Mouse (Mus musculus) mouse trophoblast stem cell (cell line): ENCODE data around the gene Ncapd3.

Experiments used
- in situ Hi-C, 2 experiments: fragments of 300-500 bp; cut with MseI, MboI; formaldehyde crosslinking; loops; 2 replicates in 1 of 2; 3 replicates in 1 of 2; pipeline ENCODE4 v1.15.1; 2025

Ncapd3 gene

DNA sequence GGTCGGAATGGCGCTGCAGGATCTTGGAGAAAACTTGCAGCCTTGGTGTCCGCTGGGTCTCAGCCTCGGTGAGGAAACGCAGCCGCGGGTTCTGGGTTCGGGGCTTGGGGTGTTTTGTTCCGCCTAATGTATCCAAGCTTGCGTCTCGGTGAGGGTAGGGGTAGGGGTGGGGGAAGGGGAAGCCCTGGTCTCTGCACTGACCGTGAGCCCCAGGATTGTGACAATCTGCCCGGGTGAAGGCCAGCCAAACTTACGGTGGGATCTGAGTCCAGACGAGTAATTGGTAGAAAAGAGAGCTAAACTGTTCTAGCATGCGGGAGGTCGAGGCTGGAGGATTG, 757 bp downstream of the Ncapd3 start:
- in situ Hi-C loops = no loop called here

DNA sequence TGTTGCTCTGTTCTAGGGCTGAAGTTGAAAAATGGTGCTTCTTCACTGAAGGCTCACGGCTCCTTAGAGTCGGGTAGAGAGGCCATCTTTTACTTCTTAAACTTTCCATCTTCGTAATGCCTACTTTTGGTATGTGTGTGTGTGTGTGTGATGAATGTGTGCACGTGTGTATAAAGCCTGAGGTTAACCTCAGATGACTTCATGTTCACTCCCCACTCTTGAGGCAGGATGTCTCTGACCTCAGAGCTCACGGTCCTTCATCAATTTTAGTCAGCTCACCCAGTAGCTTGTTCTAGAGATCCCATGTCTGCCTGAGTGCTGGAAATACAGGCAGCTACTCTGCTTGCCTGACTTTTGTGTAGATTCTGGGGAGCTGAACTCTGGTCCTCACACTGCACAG, 13.9 kb downstream of the Ncapd3 start:
- in situ Hi-C loops = no loop called here

DNA sequence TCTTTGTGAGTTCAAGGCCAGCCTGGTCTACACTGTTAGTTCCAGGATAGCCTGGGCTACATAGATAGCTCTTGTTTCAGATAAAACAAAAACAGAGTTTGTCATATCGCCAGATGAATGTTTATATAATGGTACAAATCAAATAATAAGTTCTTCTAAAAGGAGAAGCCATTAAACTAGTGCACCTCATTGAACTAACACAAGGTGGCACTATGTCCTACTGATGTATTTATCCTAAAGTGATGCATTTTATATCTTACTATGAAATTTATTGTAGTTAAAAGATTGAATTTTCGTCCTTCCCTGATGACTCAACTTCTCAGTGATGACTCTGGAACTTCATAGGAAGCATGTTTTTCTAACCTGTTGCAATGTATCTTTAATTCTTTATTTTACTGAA, 19.5 kb downstream of the Ncapd3 start:
- in situ Hi-C loops = no loop called here

DNA sequence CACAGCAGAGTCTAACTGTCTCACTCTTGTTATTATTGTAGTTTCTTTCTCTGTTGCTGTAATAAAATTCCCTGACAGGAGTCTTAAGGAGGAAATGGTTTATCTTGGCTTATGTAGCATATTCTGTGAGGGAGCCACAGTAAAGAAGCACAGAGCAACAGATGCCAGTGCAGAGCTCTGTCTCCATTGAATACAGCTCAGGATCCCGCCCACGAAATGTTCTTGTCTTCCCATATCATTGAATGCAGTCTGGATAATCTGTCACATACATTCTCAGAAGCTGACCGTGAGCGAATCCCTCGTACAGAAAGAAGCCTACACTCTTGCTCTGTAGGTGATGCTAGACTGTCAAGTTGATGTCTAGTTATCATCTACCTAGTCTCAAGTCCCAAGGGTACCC, 28.4 kb downstream of the Ncapd3 start:
- in situ Hi-C loops = no loop called here

DNA sequence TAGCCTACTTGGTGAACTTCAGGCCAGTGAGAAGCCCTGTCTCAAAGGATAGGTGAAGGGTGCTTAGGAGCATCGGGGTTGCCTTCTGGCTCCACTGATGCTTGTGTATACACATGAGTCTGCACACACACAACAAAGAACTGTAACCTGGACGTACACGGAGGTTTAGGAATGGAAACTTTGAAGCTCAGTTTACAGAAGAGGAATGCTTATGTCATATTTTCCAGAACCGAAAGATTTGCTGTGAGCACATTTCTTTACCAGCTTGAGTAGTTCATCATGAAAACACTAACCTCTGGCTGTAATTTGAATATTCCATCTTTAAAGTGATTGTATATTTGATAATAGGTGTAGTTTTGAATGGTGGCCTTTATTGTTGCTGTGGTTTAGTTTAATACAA, 40.9 kb downstream of the Ncapd3 start:
- in situ Hi-C loops = no loop called here

DNA sequence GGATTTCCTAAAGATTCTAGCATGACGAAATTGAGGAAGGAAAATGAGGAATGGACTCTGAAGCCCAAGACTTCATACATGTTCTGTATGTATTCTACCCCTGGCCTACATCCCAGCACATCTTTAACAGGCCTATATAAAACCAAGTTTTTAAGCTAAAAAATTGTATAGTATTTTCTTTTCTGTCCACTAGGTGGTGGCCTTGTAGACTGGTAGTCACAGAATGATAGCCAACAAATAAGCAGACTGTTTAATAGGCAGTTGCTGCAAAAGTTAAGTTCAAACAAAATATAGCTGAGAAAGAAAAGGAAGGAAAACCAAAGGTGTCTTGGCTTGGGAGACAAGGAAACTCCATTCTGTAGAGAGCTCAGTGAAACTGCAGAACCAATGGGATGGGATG, 44.7 kb downstream of the Ncapd3 start:
- in situ Hi-C loops = no loop called here

DNA sequence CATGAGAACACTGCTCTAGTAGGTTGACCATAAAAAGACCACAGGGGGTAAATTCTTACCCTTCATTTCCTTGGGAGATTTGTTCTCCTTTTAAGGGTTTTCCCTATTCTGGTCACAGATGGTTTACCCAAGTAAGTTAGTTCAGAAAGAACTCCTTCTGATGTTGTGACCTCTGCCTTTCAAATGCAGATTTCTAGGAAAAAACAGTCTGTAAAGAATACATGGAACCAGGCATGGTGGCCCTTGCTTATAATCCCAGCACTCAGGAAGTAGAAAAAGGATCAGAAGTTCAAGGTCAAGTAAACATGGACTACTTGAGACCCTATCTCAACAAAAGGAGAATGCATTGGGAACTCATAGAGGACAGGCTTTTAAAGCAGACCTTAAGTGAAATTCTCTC, 45.8 kb downstream of the Ncapd3 start:
- in situ Hi-C loops = no loop called here

DNA sequence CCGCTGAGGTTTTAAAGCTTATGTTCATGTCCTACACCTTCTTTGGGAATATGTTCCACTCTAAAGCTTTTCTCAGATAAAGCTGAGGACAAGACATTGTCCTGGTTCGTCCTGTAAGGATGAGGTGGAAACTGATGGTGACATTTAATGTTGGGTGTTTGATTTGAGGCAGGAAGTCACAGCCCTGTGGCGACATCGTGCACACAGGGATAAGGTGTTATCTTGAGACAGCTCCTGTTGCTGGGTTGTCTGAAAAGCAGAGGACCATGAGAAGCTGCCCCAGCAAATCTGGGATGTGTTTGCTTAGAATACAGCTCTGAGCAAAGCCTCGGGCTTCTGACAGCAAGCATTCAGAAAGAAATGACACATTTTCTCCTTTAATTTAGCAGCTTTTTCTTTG, 56.3 kb downstream of the Ncapd3 start:
- in situ Hi-C loops = no loop called here

DNA sequence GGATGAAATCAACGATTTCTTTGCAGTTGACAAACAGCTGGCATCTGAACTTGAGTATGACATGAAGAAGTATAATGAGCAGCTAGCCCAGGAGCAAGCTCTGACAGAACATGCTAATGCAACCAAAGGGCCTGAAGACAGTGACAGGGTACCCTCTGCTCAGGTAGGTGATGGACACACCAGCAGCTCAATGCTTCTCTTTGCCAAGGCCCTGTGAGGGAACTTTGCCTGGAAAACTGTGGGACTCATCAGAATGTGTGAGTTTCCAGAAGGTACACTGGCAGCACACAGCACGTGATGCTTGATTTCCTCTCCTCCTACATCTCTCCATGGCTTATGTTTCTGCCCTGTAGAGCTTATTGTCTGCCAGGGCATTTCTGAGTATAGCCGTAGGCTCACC, 57.4 kb downstream of the Ncapd3 start:
- in situ Hi-C loops = no loop called here

DNA sequence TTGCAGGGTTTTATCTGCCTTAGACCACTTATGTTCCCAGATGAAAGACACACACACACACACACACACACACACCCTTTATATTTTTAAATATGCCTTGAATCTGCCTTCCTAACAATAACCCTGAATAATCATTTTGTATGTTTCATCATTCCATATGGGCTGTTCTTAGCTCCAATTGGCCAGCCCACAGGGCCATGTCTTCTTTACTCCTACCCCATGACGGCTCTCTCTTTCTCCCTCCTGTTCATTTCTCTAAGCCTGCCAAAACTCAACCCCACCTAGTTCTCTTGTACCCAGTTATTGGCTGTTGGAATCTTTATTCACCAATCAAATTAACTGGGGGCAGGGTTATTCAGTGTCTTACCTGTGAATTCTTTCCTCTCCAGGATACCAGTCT, 60.2 kb downstream of the Ncapd3 start:
- in situ Hi-C loops = no loop called here

DNA sequence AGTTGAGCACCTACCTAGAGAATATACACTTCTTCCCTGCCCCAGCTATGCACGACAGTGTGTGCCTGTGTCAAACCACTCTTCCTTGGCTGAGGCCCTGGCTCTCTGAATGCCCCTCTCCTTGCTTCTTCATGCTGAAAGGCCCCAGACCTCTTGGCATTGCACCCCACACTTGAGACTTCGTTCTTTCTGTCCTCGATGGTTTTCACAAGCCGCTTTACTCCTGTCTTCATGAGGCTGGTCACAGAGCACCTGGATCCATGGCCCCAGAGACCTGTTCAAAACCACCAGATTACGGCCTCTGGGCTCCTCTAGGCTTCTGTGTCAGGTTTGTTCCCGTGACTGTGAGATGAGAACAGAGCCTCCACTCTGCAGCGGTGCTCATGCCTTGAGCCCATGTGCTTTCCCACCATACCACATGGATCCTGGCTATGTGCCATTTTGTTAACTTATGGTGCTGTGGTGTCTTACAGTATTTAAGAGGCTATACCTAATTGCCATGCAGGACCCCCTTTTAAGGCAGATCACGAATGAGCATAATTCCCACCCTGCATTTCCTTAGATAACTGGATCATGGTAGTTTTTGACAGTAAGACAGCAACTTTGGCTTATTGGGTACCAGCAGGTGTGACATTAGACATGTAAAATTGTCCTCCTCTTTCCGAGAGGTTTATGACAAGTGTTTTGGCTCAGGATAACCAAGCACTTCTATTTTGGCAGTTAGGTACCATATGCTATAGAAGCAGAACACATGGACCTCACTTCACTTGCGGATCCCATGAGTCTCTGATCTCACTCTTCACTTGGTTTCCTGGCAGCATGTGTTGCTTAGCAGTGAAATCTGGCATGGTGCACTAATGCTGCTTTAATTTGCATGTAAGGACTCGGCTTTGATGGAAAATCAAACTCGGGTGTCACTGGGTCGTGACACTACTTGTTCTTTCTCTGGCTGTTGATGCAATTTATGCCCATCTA, 61.1 kb downstream of the Ncapd3 start:
- in situ Hi-C loops = no loop called here

DNA sequence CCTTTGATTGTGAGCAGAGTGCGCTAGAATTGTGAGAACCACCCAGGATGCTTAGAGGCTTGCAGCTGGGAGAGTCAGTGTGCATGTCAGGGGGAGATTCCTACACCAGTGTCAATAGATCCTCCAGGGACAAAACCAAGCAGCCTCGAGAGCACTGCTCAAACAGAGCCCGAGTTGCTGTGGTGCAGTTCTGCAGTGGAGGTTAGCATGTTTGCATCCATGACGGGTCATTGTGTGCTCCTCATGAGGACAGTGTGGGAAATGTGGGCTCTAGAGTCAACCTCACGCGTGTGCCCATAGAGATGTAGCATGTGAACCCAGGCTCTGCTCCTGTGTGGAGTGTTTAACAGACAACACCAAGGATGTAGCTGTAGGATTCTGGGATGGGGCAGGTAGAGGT, 62.9 kb downstream of the Ncapd3 start:
- in situ Hi-C loops = no loop called here

DNA sequence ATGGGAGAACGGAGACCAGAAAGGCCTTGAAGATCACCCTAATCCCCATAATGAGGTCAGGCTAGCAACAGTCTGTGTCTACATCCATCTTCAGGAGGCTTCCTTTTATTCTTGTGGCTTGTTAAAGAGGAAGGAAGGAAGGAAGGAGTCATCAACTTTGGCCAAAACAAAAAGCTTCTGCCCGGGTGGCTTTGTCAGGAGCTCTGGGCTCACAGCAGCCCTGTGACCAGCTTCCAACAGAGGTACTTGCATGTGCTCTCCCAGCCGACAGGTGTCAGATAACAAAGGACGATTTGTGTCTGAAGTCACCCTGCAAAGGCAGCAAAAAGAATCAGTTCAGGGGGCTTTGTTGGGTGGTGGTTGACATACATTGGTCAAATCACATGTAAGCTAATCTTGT, 68.1 kb downstream of the Ncapd3 start:
- in situ Hi-C loops = no loop called here

DNA sequence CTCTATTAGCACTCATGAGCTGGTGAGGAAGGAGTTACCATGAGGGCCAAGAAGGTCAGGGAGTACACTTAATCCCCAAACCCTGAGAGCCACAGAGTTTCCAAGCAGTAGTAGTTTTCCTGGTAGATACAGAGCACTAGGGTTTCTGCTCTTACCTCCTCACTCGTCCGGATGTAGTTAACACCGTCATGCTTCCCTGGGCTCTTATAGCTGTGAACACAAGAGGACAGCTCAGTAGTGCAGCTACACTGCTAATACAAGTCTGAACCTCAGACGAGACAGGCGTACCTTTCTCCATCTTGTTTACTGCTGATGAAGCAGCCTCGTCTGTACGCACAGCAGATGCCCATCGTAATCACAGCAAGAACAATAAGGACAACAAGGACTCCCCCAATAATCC, 68.6 kb downstream of the Ncapd3 start:
- in situ Hi-C loops = no loop called here

DNA sequence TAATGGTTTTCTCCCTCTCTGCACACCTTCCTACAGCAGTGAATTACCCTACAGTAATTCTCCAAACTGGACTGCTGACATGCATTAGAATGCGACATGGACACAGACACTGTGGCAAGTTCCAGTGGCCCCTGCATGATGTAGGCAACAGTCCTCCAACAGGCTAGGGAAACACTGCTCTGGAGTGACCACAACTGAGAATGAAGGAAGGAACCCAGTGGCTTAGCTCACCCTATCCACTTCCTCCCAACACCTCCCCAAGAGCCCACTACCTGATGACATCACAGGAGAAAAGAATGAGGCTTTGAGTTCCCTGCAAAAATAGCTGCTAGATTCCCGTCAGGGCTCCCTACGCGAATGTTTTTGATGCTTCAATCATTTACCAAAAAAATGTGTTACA, 69.5 kb downstream of the Ncapd3 start:
- in situ Hi-C loops = no loop called here

DNA sequence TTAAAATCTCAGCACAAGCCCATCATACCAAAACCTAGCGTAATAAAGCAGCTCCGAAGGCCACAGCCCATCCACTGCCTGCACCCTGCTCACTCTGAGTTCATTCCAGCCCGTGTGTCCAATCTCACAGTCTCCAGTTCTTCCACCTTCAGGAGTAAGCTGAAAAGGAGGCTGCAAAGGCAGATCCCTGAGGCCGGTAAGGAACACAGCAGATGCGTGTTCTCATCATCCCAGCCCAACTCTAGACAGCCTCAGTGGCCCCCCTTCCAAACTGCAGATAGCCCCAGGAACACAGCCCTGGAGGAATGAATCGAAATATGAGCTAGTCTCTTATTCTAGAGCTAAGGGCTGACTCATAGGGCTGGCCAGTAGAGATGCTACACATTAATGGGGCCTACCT, 71.5 kb downstream of the Ncapd3 start:
- in situ Hi-C loops = loop anchor here in 1 of 2 experiments (10.0 kb wide), 1 partner anchor 73 kb away; no protein-coding TSS in a partner anchor

DNA sequence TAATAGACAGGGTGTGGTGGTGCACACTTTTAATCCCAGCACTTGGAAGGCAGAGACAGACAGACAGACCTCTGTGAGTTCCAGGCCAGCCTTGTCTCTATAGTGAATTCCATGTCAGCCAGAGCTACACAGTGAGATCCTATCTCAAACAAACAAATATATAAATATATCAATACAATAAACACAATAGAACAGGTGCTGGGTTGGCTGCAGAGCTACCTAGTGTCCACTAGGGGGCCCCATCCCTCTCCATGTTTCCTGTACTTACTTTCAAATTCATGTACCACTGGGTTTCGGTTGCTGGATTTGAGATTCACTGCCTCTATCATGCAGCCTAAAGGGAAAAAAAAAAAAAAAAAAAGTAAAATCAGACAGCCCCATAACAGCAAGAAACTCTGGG, 76.1 kb downstream of the Ncapd3 start:
- in situ Hi-C loops = loop anchor here in 1 of 2 experiments (10.0 kb wide), 1 partner anchor 69 kb away; no protein-coding TSS in a partner anchor

DNA sequence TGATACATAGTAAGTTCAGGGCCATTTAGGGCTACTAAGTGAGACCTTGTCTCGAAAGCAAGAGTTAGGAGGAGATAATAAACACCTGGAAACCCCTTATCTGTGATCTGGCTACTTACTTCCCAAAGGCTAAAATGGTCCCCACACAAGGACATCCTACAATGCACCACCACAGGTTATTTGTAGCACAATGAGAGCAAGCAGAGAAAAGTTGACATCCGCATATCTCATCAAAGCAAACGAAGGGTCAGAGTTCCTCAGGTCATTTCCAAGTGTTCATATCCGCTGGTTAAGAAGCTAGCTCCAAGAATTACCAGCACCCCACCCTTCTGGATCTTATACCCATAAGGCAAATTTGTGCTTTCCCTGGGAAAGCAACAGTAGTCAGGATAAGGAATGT, 78.5 kb downstream of the Ncapd3 start:
- in situ Hi-C loops = loop anchor here in 1 of 2 experiments (10.0 kb wide), 1 partner anchor 66 kb away; no protein-coding TSS in a partner anchor

DNA sequence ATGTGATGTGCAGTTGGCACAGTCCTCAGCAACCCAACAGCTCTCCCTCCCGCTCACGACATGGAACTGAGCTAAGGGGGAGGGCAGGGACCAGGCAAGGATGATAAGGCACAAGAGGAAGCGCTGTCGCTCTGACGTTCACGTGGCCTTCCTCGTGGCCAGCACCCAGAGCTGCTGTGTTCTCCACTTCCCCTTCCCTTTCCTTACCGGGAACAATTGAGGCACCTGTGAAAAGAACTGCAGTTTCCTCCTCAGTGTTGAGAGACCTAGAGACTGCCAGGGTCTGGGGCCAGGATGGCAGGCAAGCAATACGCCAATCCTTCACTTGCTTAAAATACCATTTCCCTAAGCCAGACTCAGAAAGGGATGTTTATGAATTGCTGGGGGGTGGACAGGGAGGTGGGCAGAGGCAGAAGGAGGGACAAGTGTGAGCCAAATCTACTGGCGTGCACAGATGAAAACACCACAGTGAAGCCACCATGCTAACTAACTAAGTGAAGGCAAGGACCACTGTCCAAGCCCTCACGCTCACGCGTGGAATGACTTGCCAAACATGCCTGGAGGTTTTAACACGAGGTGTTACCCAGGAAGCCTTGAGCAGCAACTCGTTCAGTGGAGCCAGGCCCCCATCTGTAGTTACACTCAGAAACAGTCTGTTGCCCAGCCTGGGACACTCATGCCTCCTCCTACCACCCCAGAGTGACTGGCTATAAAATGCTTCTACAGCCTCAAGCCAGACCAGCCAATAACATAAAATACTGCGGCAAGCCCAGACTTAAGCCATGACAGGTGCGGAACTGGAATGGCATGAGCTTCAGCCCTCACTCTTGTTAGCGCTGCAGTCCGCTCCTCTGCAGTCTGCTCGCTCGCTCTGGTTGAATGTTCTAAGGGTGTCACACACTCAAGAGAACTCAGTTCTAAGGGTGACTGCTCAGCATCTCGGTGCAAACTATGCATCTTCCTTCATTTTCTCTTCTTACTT, 79.8 kb downstream of the Ncapd3 start:
- in situ Hi-C loops = loop anchor here in 1 of 2 experiments (10.0 kb wide), 1 partner anchor 65 kb away; no protein-coding TSS in a partner anchor

DNA sequence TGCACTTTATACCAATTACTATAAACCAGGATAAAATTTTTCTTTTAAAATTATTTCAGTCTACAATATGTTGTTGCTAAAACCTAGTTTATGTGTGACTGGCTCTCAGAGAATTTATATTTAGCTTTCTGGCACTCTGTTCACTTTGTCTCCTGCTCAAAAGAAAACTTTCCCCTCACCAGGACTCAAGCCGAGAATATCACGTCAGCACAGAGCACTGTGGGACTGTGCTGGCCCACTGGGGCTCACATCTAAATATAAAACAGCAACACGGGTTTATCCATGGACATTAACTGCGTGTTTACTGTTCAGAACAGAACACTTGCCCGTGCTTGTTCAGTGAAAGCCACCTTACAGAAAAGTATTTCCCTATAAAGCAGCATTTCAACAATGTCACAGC, 80.7 kb downstream of the Ncapd3 start:
- in situ Hi-C loops = no loop called here

DNA sequence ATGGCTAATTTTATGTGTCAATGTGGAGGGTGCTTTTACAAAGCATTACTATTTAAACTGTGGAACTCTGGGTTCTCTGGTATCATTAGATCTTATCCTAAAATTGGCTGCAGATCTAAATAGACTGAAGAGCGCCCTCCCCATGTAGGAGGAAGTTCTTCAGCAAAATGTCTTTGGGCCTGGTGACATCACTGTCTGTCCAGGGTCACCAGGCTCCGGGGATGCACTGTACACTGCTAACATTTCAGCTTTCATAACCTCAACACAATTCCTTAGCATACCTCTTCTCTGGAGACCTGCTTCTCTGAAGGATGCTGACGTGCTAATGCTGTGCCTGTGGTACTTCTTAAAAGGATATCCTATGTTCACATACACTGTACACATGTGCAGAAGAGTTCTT, 81.8 kb downstream of the Ncapd3 start:
- in situ Hi-C loops = no loop called here

DNA sequence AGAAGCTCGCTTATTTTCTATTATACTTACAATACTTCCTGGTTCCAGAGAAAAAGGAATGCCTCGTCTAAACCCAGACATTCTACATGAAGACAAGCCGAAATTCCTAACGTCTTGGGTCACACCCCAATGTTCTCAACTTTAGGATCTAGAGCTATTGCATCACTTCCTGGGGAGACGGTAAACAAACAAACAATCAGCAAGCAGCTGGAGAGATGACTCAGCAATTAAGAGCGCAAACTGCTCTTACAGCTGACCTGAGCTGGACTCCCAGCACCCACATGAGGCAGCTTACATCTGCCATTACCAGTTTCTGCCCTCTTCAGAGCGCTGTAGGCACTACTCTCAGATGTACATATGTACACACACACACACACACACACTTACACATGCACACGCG, 91.3 kb downstream of the Ncapd3 start:
- in situ Hi-C loops = no loop called here
